Mouse (Mus musculus): ENCODE results near the gene Mrps9. TPM values are rescaled to one million over a fixed set of nuclear protein-coding genes. Genes with fewer than 3 reads are reported as not detected.

The Mrps9 gene
- polyA plus RNA-seq (2017; shearing (Covaris generic)), result 10 to 100 TPM; 50.6 to 68.5 TPM

GRCm38 (mm10) chr1:42850663-42851397, at the start of gene Mrps9:
TSS of gene Mrps9 (plus strand) at chr1:42851233.

GRCm38 (mm10) chr1:42952734-42953481, 101.9 kb downstream of the Mrps9 start, which contains the start of gene Gpr45:
TSS of gene Gpr45 (plus strand) at chr1:42952872.

Other genes with a start within 250 kb of the Mrps9 start
- under 1 TPM in 1 of 2 experiments, not detected in 1; 0.18 TPM for gene Pou3f3, start 155.5 kb upstream of the Mrps9 start, polyA plus RNA-seq (2017; shearing (Covaris generic))
- 1 to 10 TPM; 1.4 to 2.1 TPM for gene Gpr45, start 101.6 kb downstream of the Mrps9 start, polyA plus RNA-seq (2017; shearing (Covaris generic))
- gene Tgfbrap1, start 247.4 kb downstream of the Mrps9 start, polyA plus RNA-seq (2017; shearing (Covaris generic)), result 10 to 100 TPM; 13.7 to 14.7 TPM
- 10 to 100 TPM; 12.7 to 19.3 TPM for gene AI597479, start 247.5 kb downstream of the Mrps9 start, polyA plus RNA-seq (2017; shearing (Covaris generic))